Mouse (Mus musculus) forebrain, embryonic 12.5 days (tissue): ENCODE measurements around the gene Batf2. TPM values are rescaled to one million over a fixed set of nuclear protein-coding genes. Genes with fewer than 3 reads are reported as not detected.

ENCODE experiments used
- ATAC-seq: fragments of 200-750 bp; cut with Nextera tagmentation; 2 replicates; pipeline ENCODE4 v1.8.0; 2017; ENCODE audit warnings: moderate TSS enrichment; ENCODE audit not compliant: low FRiP score
- H3K27ac ChIP-seq: fragments of 300-500 bp; sonication (generic); 2 replicates; pipeline ENCODE4 v1.5.1; 2016; ENCODE audit warnings: mild to moderate bottlenecking
- H3K27me3 ChIP-seq: fragments of 300-500 bp; sonication (generic); 2 replicates; pipeline ENCODE4 v1.6.1; 2016; ENCODE audit warnings: mild to moderate bottlenecking
- H3K36me3 ChIP-seq: fragments of 300-500 bp; sonication (generic); replicated peaks from 2 replicates; pipeline ENCODE4 v1.6.1; 2016; ENCODE audit warnings: mild to moderate bottlenecking
- H3K4me1 ChIP-seq: fragments of 300-500 bp; sonication (generic); 2 replicates; pipeline ENCODE4 v1.6.1; 2016
- H3K4me2 ChIP-seq: fragments of 300-500 bp; sonication (generic); 2 replicates; pipeline ENCODE4 v1.6.1; 2016; ENCODE audit warnings: mild to moderate bottlenecking, moderate library complexity
- H3K4me3 ChIP-seq: fragments of 300-500 bp; sonication (generic); replicated peaks from 2 replicates; pipeline ENCODE4 v1.5.1; 2016; ENCODE audit warnings: mild to moderate bottlenecking
- H3K9ac ChIP-seq: fragments of 300-500 bp; sonication (generic); 2 replicates; pipeline ENCODE4 v1.6.1; 2016; ENCODE audit warnings: mild to moderate bottlenecking
- H3K9me3 ChIP-seq: fragments of 300-500 bp; sonication (generic); 2 replicates; pipeline ENCODE4 v1.6.1; 2016
- WGBS: fragments of 180-500 bp; shearing (Covaris S2); methylation state at CpG from one replicate; pipeline ENCODE4 v1.1.7; 2016; 5-methylcytosine and 5-hydroxymethylcytosine counted together
- polyA plus RNA-seq: library from polyadenylated mRNA; unstranded; fragments of >200 nt; fragmentation: Nextera tagmentation; extraction: Ambion mirVana; gene quantifications from 2 replicates; pipeline ENCODE4 v1.2.1, GENCODE M21; 2016

Gene Batf2
- not detected in 2 replicates for polyA plus RNA-seq

DNA sequence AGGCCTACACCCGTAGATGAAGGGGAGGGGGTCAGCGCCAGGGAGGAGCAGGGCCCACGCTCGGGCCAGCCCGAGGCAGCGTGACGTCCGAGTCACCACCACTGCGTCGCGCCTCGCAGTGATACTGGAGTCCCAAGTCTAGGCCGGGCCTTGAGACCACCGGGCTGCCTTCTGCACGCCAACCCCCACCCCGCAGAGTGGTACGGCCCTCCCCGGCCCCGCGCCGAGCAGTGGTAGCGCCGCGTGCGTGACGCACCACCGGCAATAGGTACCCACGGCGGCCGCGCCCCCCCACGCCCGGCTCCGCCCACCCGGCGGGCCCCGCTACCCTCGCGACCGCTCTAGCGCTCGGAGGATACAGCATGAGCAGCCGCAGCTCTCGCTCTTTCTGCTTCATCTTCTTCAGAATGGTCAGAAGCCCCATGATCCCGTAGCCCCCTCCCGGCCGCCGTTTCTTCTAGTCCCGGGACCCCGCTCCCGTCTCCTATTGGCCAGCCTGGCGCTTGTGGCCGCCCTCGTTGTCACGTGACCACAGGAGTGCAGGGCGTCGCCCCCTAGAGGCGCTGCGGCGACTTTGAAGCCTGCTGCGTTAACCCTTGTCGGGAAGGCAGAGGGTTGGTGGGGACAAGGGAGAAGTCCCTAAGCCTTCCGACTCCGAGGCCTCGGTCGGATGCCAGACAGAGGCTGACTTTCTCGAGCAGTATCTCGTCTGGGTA, at the start of gene Batf2:
Batf2 (plus strand) TSS at position 306 of the 716 bp plus-strand sequence.
- Histone ChIP-seq H3K27me3 (no peaks in the 10 kb centered on the region), H3K4me1 (peaks cover 15% of the 10 kb centered on the region), H3K36me3 (peaks cover 19% of the 10 kb centered on the region), H3K27ac (peak within 1 kb of the TSS; percentile 99), H3K9ac (peak within 1 kb of the TSS; percentile 80), H3K9me3 (0 out of 2 replicates have a peak, but pooled peaks cover 3% of the 10 kb centered on the region), H3K4me3 (peak within 1 kb of the TSS; percentile 73), H3K4me2 (peak within 1 kb of the TSS; percentile 92)
- WGBS: under 1% methylated on average over 40 of the region's 68 CpGs
- ATAC-seq: peak; percentile 93

DNA sequence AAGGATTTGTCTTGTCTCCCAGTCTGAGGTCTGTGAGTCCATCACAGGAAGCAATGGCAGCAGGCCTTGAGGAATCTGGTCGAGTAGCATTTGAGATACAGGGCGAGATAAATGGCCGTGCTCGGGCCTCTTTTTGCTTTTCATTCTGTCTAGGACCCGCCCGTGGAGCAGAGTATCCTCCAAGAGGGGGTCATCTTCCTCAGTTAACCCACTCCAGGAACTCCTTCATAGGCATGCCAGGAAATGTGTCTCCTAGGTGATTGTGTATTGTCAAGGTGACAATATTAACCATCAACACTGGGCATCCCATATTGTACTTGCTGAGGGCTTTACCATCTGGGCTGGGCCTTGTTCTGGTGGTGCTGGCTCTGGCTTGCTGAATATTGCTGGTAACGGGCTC, 46.7 kb upstream of the Batf2 start, which contains the start of gene AC131692.1:
AC131692.1 (plus strand) TSS at position 301 of the 400 bp plus-strand sequence.
- WGBS: 92% methylated on average over 7 of the region's 7 CpGs
- no peak for ATAC-seq
- Histone ChIP-seq H3K4me1 (no peaks in the 10 kb centered on the region), H3K27me3 (no peaks in the 10 kb centered on the region), H3K36me3 (peaks cover 64% of the 10 kb centered on the region), H3K4me3 (no peak within 1 kb of the TSS), H3K4me2 (no peak within 1 kb of the TSS), H3K9ac (no peak within 1 kb of the TSS), H3K9me3 (no peaks in the 10 kb centered on the region), H3K27ac (no peak within 1 kb of the TSS)

DNA sequence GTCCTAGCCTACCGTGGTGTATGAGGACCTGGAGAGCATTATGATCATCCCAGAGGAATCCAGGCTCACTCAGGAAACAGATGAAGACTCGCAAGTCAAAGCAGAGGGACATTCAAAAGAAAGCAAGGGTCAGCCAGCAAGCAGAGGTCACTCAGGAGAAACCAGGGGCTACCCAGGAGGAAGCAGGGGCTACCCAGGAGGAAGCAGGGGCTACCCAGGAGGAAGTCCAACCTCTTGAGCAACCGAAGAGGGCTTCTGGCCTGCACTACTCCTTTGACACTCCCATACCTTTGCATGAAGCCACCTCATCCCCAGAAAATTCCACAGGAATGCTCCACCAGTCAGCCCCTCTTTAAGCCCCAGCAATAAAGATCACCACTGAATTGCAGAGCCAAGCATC, 42.9 kb upstream of the Batf2 start:
- no peaks in the 10 kb centered on the region for H3K9me3 ChIP-seq
- no peaks in the 10 kb centered on the region for H3K4me1 ChIP-seq
- H3K36me3 ChIP-seq: peaks cover 37% of the 10 kb centered on the region
- H3K4me2 ChIP-seq: no peak overlapping the region
- no peak overlapping the region for H3K4me3 ChIP-seq
- 91% methylated on average over 3 of the region's 3 CpGs for WGBS
- no peak overlapping the region for H3K9ac ChIP-seq
- ATAC-seq: no peak
- H3K27ac ChIP-seq: no peak overlapping the region
- H3K27me3 ChIP-seq: no peaks in the 10 kb centered on the region

DNA sequence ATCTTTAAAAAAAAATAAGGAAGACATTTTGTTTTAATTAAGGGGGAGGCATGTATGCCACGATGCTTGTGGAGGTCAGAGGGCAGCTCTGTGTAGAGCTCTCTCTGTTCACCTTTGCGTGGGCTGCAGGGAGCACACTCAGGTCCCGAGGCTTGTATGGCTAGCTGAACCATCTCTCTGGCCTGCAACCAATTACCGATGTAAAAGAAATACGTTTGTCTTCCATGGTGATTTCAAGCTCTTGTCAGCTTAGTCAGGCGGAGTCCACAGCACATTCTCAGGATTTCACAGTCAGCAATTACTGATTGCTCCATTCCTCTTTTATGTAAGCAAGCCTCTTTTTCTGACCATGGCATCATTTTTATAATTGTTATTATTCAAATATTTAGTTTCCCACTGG, 39.6 kb upstream of the Batf2 start:
- no peaks in the 10 kb centered on the region for H3K27me3 ChIP-seq
- no peak overlapping the region for H3K27ac ChIP-seq
- no peak overlapping the region for H3K9ac ChIP-seq
- no peaks in the 10 kb centered on the region for H3K9me3 ChIP-seq
- no peaks in the 10 kb centered on the region for H3K4me1 ChIP-seq
- peaks cover 17% of the 10 kb centered on the region for H3K36me3 ChIP-seq
- WGBS: 76% methylated on average over 6 of the region's 6 CpGs
- ATAC-seq: no peak
- H3K4me3 ChIP-seq: no peak overlapping the region
- H3K4me2 ChIP-seq: no peak overlapping the region

DNA sequence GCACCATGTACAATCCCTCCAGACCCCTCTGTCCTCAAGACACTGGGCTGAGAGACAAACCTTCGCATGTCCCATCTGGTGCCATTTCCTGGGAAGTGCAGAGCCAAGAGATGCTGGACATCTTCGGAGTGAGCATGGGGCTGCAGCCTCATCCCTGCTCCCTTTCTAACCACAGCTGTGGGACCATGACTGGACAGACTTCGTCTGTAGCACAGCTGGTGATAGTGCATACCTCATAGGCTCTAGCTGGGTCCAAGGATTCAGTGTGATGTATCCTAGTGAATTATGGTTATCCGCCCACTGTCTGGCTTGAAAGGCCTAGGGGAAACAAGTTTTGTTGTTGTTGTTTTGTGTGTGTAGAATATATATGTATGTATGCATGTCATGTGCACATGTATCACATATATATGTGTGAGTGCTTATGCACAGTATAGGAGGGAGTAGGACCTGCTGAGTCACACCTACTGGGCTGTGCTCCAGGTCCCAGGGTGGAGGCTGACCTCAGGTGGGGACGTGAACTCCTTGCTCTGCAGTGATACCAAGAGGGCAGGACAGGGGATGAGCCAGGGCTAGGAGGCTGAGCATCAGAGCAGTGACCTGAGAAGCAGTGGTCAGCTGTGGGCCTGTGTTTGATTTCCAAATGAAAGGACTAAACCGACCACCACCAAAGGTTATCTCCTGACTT, 38.5 kb upstream of the Batf2 start:
- Histone ChIP-seq H3K27ac (no peak overlapping the region), H3K27me3 (no peaks in the 10 kb centered on the region), H3K9ac (no peak overlapping the region), H3K4me2 (no peak overlapping the region), H3K36me3 (peaks cover 14% of the 10 kb centered on the region), H3K4me3 (no peak overlapping the region), H3K4me1 (no peaks in the 10 kb centered on the region), H3K9me3 (no peaks in the 10 kb centered on the region)
- 78% methylated on average over 6 of the region's 6 CpGs for WGBS
- no peak for ATAC-seq

DNA sequence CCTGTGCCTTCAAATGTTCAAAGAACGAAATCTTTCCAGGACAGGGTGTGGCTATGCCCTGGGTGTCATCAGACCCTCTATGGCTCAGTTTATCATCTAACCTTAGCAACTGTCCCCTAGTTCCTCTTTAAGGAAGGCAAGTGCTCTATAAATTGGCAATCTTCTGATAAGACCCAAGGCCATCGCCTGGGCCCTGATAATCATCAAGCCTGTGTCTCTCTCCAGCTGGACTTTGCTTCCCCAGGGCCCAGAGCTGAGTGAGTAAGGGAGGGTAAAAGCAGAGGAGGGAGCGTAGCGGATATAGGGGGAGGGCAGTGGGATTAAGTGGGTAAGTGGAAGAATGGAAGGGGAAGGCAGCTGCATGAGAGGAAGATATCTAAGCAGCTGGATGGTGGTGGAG, 36.3 kb upstream of the Batf2 start:
- Histone ChIP-seq H3K36me3 (peaks cover 5% of the 10 kb centered on the region; the same call in 1 of the 2 replicates), H3K4me2 (no peak overlapping the region), H3K27me3 (no peaks in the 10 kb centered on the region), H3K27ac (no peak overlapping the region), H3K4me3 (no peak overlapping the region), H3K4me1 (no peaks in the 10 kb centered on the region), H3K9me3 (no peaks in the 10 kb centered on the region), H3K9ac (no peak overlapping the region)
- WGBS: 85% methylated on average over 4 of the region's 4 CpGs
- no peak for ATAC-seq

DNA sequence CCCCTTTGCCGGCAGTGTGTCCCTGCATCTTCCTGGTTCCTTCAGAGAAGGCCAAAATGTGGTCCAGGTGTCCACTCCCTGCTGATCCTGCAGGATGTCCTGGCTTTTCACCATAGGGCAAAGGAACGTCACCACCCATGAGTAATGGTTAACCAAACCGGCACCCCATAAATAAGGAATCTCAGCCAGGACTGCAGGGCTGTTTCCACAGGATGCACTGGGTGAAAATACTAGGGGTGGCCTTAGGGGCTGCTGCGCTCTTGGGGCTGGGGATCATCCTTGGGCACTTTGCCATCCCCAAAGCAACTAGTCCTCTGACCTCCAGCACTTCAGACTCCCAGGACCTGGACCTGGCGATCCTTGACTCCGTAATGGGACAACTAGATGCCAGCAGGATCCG, 35.2 kb upstream of the Batf2 start, which contains the start of gene Naaladl1:
Naaladl1 (plus strand) TSS at position 197 of the 400 bp plus-strand sequence.
- H3K27ac ChIP-seq: no peak within 1 kb of the TSS
- H3K9ac ChIP-seq: no peak within 1 kb of the TSS
- H3K4me1 ChIP-seq: no peaks in the 10 kb centered on the region
- ATAC-seq: no peak
- no peak within 1 kb of the TSS for H3K4me3 ChIP-seq
- H3K9me3 ChIP-seq: no peaks in the 10 kb centered on the region
- no peaks in the 10 kb centered on the region for H3K27me3 ChIP-seq
- H3K36me3 ChIP-seq: no peaks in the 10 kb centered on the region
- WGBS: 88% methylated on average over 7 of the region's 7 CpGs
- no peak within 1 kb of the TSS for H3K4me2 ChIP-seq

DNA sequence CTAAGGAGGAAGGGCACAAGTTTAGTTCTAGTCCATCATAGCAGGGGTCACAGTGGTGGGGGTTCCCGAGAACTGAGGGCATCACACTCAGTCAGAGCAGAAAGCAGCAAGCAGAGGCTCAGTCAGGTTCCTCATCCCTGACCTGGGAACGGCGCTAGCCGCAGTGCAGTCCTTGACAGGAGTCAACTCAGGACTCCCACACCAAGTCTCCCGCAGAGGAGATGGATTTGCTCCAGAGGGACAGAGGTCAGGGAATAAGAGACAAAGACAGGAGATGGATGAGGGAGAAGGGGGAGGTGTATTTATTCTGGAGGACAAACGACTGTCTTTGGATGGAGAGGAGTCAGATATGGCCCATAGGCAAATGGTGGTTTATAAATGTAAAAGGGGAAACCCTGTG, 27.7 kb upstream of the Batf2 start:
- Histone ChIP-seq H3K4me2 (no peak overlapping the region), H3K9ac (no peak overlapping the region), H3K9me3 (no peaks in the 10 kb centered on the region), H3K4me1 (peaks cover 15% of the 10 kb centered on the region), H3K27me3 (no peaks in the 10 kb centered on the region), H3K36me3 (peaks cover 38% of the 10 kb centered on the region), H3K4me3 (no peak overlapping the region), H3K27ac (no peak overlapping the region)
- ATAC-seq: no peak
- WGBS: 77% methylated on average over 6 of the region's 6 CpGs

DNA sequence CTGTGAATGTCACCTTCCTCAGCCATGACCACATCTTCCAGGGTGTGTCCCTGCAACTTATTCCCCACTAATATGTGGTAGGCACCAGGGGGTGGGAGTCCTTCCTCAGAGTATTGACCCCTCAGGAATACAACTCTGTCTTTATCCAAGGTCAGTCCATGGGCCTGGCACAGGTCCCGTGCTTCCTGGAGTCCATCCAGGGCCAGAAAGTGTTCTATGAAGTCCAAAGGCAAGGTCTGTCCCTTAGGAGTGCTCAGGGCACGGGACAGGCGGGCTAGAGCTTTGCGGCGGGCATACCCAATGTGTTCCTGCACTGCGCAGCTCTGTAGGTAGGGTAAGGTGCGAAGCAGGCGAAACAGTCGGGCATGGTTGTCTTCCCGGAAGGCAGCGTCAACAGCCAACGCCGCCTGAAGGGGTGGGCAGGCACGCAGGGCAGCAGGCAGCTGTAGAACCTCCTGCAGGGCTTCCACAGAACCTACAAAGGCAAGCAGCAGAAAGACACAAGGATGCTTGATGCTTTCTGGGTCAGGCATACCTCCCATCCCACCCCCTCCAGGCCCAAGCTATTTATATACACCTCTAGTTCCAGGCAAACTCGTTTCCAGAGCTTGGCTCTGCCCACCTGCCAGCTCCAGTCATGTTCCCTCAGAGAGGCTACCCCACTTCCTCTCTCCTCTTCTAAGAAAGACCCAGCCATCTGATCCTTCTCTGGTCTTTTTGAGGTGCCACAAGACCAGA, 24.5 kb upstream of the Batf2 start:
- ATAC-seq: no peak
- WGBS: 89% methylated on average over 15 of the region's 15 CpGs
- peaks cover 38% of the 10 kb centered on the region for H3K36me3 ChIP-seq
- H3K9me3 ChIP-seq: no peaks in the 10 kb centered on the region
- peaks cover 21% of the 10 kb centered on the region for H3K4me1 ChIP-seq
- H3K9ac ChIP-seq: no peak overlapping the region
- H3K4me2 ChIP-seq: peak overlapping the region; percentile 94
- H3K27me3 ChIP-seq: no peaks in the 10 kb centered on the region
- no peak overlapping the region for H3K27ac ChIP-seq
- peak overlapping the region; percentile 85; the same call in 1 of the 2 replicates for H3K4me3 ChIP-seq

DNA sequence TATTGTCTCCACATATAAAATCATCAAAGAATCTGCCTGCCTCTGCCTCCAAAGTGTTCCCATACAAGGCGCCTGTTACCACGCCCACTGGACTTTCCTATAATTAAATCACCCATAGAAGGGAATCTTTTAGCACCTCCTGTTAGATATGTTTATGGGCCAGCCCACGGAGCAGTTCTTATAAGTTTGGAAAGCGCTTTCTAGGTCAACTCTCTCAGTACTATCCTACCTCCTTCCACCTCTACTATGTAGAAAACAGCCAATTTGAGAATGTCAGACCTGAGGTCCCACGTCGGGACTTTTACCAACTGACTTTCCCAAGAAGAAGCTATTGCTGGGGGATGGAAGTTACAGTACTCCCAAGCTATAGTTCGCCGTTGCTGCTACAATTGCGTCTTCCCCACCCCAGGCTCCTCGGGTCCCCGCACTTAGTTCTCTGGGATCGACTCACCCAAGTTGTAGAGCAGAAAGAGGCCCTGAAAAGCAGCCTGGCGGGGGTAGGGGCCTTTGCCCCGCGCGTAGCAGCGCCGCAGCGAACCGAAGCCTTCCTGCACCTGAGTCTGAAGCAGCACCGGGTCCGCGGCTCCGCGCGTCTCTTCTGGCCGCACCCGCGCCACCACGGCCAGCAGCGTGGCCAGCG, 23.3 kb upstream of the Batf2 start:
- peaks cover 32% of the 10 kb centered on the region for H3K36me3 ChIP-seq
- no peak for ATAC-seq
- peak overlapping the region; percentile 85 for H3K4me3 ChIP-seq
- H3K9me3 ChIP-seq: no peaks in the 10 kb centered on the region
- peak overlapping the region; percentile 92 for H3K9ac ChIP-seq
- H3K27ac ChIP-seq: peak overlapping the region; percentile 98
- H3K4me1 ChIP-seq: peaks cover 21% of the 10 kb centered on the region
- WGBS: 6% methylated on average over 32 of the region's 32 CpGs
- H3K4me2 ChIP-seq: peak overlapping the region; percentile 94
- H3K27me3 ChIP-seq: no peaks in the 10 kb centered on the region

DNA sequence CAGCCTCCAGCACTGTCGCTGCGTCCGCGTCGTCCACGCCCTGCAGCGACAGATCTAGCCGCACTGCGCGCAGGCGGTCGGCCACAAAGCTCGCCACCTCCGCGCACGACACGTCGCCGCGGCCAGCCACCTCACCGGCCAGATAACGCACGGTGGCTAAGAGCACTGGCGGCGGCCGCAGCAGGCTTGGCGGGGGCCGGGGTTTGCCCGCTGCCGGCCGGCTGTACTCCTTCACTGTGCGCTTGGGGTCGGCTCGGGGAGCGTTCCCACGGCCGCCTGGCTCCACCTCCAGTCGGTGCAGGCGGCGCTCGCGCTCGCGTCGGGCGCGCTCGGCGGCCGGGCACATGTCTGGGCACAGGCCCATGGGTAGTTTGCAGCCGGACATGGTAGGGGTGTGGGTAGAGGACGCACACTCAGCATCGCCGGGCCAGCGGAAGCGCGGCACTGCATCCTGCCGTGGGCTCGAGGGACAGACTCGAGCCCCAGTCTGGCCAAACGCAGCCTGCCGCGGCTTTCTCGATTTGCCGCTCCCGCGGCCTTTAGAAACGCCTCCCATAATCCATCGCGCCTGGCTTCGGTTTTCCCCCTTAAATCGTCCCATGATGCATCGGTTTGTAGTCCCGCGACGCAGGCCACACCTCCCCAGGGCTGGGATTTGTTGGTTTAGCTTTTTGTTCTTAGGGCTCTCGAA, 22.7 kb upstream of the Batf2 start, which contains the start of gene Sac3d1:
Sac3d1 (minus strand) TSS at position 665 of the 691 bp plus-strand sequence.
- ATAC-seq: peak; percentile 89
- no peaks in the 10 kb centered on the region for H3K27me3 ChIP-seq
- no peaks in the 10 kb centered on the region for H3K9me3 ChIP-seq
- peak within 1 kb of the TSS; percentile 92 for H3K9ac ChIP-seq
- H3K27ac ChIP-seq: peak within 1 kb of the TSS; percentile 98
- WGBS: under 1% methylated on average over 77 of the region's 77 CpGs
- peaks cover 28% of the 10 kb centered on the region for H3K36me3 ChIP-seq
- H3K4me1 ChIP-seq: peaks cover 21% of the 10 kb centered on the region
- peak within 1 kb of the TSS; percentile 85 for H3K4me3 ChIP-seq
- H3K4me2 ChIP-seq: peak within 1 kb of the TSS; percentile 94
